Mouse (Mus musculus) embryonic facial prominence, embryonic 10.5 days (tissue): ENCODE results near the gene Efcab5. TPM values are rescaled to one million over a fixed set of nuclear protein-coding genes. Genes with fewer than 3 reads are reported as not detected.
"Not testable (repeated sequence)": the region's sequence is repeated elsewhere in the genome, so short reads cannot be mapped to it uniquely, and the experiment has no call there.

Experiments
- DNase-seq: peaks from one replicate; pipeline ENCODE4 v3.0.0-alpha.2; 2017; ENCODE audit warnings: low spot score
- H3K27ac ChIP-seq: fragments of 300-500 bp; sonication (generic); replicated peaks from 2 replicates; pipeline ENCODE4 v1.5.1; 2016; ENCODE audit warnings: mild to moderate bottlenecking
- H3K27me3 ChIP-seq: fragments of 300-500 bp; sonication (generic); replicated peaks from 2 replicates; pipeline ENCODE4 v1.6.1; 2016; ENCODE audit warnings: low read depth, mild to moderate bottlenecking; ENCODE audit not compliant: poor library complexity, severe bottlenecking
- H3K36me3 ChIP-seq: fragments of 300-500 bp; sonication (generic); replicated peaks from 2 replicates; pipeline ENCODE4 v1.6.1; 2016; ENCODE audit warnings: mild to moderate bottlenecking, moderate library complexity
- H3K4me1 ChIP-seq: fragments of 300-500 bp; sonication (generic); 2 replicates; pipeline ENCODE4 v1.6.1; 2016
- H3K4me3 ChIP-seq: fragments of 300-500 bp; sonication (generic); 2 replicates; pipeline ENCODE4 v1.5.1; 2016; ENCODE audit warnings: mild to moderate bottlenecking, moderate library complexity
- H3K9me3 ChIP-seq: fragments of 300-500 bp; sonication (generic); 2 replicates; pipeline ENCODE4 v1.6.1; 2016; ENCODE audit warnings: mild to moderate bottlenecking
- WGBS: fragments of 180-500 bp; shearing (Covaris S2); methylation state at CpG from one replicate; pipeline ENCODE4 v1.1.7; 2016; 5-methylcytosine and 5-hydroxymethylcytosine counted together
- polyA plus RNA-seq: library from polyadenylated mRNA; unstranded; fragments of >200 nt; fragmentation: Nextera tagmentation; extraction: Ambion mirVana; gene quantifications from 2 replicates; pipeline ENCODE4 v1.2.1, GENCODE M21; 2016

The Efcab5 gene
- polyA plus RNA-seq, 1 experiment from 2014 or later: 0.07 TPM

- DNase-seq: no peak
- 89% methylated on average over 9 of the region's 9 CpGs for WGBS
- Histone ChIP-seq H3K27me3 (no peaks in the 10 kb centered on the region), H3K4me1 (no peaks in the 10 kb centered on the region), H3K9me3 (no peaks in the 10 kb centered on the region), H3K36me3 (no peaks in the 10 kb centered on the region), H3K4me3 (no peak overlapping the region), H3K27ac (no peak overlapping the region)
Observed at GRCm38 (mm10) chr11:77160341-77160740, 28.4 kb downstream of the Efcab5 start.

- Histone ChIP-seq H3K4me3 (no peak overlapping the region), H3K9me3 (no peaks in the 10 kb centered on the region), H3K27me3 (no peaks in the 10 kb centered on the region), H3K36me3 (no peaks in the 10 kb centered on the region), H3K27ac (no peak overlapping the region), H3K4me1 (no peaks in the 10 kb centered on the region)
- DNase-seq: no peak
- 85% methylated on average over 5 of the region's 5 CpGs for WGBS
Observed at GRCm38 (mm10) chr11:77154214-77154613, 34.6 kb downstream of the Efcab5 start.

- WGBS: 87% methylated on average over 6 of the region's 6 CpGs
- H3K27me3 ChIP-seq: no peaks in the 10 kb centered on the region
- 0 out of 2 replicates have a peak, but pooled peaks cover 7% of the 10 kb centered on the region for H3K9me3 ChIP-seq
- H3K4me3 ChIP-seq: no peak overlapping the region
- H3K4me1 ChIP-seq: no peaks in the 10 kb centered on the region
- no peak overlapping the region for H3K27ac ChIP-seq
- no peak for DNase-seq
- H3K36me3 ChIP-seq: no peaks in the 10 kb centered on the region
Observed at GRCm38 (mm10) chr11:77150806-77151205, 38.0 kb downstream of the Efcab5 start.

DNA sequence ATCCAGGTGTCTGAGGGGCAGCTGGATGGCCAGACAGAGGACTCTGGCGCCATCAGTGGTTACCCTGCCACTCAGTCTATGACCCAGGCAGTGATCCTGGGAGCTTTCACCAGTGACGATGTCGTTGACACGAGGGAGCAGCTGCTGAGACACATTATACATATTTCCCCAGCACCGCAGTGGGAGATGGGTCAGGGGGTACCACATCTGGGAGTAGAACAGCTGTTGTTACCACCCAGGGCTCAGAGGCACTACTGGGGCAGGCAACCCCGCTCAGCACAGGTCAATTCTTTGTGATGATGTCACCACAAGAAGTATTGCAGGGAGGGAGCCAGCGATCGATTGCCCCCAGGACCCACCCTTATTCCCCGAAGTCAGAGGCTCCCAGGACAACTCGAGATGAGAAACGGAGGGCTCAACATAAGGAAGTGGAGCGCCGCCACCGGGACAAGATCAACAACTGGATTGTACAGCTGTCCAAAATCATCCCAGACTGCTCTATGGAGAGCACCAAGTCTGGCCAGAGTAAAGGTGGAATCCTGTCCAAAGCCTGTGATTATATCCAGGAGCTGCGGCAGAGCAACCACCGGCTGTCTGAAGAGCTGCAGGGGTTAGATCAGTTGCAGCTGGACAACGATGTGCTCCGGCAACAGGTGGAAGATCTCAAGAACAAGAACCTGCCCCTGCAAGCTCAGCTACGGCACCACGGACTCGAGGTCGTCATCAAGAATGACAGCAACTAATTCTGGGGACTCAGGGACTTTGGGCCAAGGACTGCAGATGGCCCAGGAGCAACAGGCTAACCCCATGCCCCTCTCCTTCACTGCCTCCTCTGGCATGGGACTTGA, 38.8 kb downstream of the Efcab5 start:
- H3K9me3 ChIP-seq, DNase-seq, H3K4me1 ChIP-seq, H3K36me3 ChIP-seq, H3K4me3 ChIP-seq, H3K27ac ChIP-seq, H3K27me3 ChIP-seq: not testable (repeated sequence)
- 92% methylated on average over 22 of the region's 22 CpGs for WGBS

DNA sequence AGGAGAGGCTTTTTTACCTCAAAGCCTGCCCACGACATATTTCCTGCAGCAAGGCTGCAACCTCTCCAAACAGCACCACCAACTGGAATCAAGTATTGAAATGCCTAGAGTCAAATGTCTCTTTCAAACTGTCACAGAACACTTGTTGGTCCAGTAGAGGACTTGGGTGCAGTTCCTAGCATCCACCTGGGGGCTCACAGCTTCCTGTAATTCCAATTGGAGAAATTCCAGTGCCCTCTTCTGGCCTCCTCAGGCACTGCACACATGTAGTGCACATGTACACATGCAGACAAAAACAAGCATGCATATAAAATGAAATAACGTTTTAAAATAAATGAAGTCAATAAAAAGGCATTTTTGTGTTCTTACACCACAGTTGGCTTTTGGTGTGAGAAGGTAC, 40.0 kb downstream of the Efcab5 start:
- H3K27ac ChIP-seq: no peak overlapping the region
- no peak for DNase-seq
- no peak overlapping the region for H3K4me3 ChIP-seq
- no peaks in the 10 kb centered on the region for H3K4me1 ChIP-seq
- WGBS: 85% methylated on average over 2 of the region's 2 CpGs
- no peaks in the 10 kb centered on the region for H3K36me3 ChIP-seq
- H3K27me3 ChIP-seq: no peaks in the 10 kb centered on the region
- 0 out of 2 replicates have a peak, but pooled peaks cover 7% of the 10 kb centered on the region for H3K9me3 ChIP-seq

GRCm38 (mm10) chr11:77147753-77148152, 41.0 kb downstream of the Efcab5 start:
- no peak overlapping the region for H3K27ac ChIP-seq
- DNase-seq: no peak
- no peaks in the 10 kb centered on the region for H3K36me3 ChIP-seq
- H3K4me3 ChIP-seq: no peak overlapping the region
- no peaks in the 10 kb centered on the region for H3K27me3 ChIP-seq
- H3K9me3 ChIP-seq: 0 out of 2 replicates have a peak, but pooled peaks cover 7% of the 10 kb centered on the region
- no peaks in the 10 kb centered on the region for H3K4me1 ChIP-seq
- WGBS: 93% methylated on average over 3 of the region's 3 CpGs

- Histone ChIP-seq H3K4me1 (no peaks in the 10 kb centered on the region), H3K4me3 (no peak overlapping the region), H3K9me3 (0 out of 2 replicates have a peak, but pooled peaks cover 7% of the 10 kb centered on the region), H3K27me3 (no peaks in the 10 kb centered on the region), H3K36me3 (no peaks in the 10 kb centered on the region), H3K27ac (no peak overlapping the region)
- WGBS: 85% methylated on average over 4 of the region's 4 CpGs
- DNase-seq: no peak
Observed at GRCm38 (mm10) chr11:77145423-77145822, 43.3 kb downstream of the Efcab5 start.

DNA sequence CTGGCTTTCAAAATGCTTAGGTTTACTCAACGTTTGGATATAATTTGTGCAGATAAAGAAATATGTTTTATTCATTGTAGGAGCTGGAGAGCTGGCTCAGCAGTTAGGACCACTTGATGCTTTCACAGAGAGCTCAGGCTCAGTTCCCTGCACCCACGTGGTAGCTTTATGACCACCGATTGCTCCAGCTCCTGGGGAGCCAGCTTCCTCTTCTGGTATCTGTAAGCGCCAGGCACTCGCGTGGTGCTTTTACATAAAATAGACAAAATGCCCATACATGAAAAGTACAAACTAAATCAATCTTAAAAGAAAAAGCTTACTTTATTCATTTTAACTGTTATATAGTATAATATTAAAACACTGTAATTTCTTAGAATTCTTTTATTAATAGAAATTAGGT, 46.8 kb downstream of the Efcab5 start:
- Histone ChIP-seq H3K4me3 (no peak overlapping the region), H3K4me1 (no peaks in the 10 kb centered on the region), H3K36me3 (no peaks in the 10 kb centered on the region), H3K27me3 (no peaks in the 10 kb centered on the region), H3K27ac (no peak overlapping the region), H3K9me3 (no peaks in the 10 kb centered on the region)
- 85% methylated on average over 6 of the region's 6 CpGs for WGBS
- DNase-seq: no peak

GRCm38 (mm10) chr11:77139976-77140375, 48.8 kb downstream of the Efcab5 start:
- DNase-seq: no peak
- Histone ChIP-seq H3K27me3 (no peaks in the 10 kb centered on the region), H3K36me3 (no peaks in the 10 kb centered on the region), H3K4me3 (no peak overlapping the region), H3K27ac (no peak overlapping the region), H3K4me1 (no peaks in the 10 kb centered on the region), H3K9me3 (no peaks in the 10 kb centered on the region)
- WGBS: 90% methylated on average over 6 of the region's 6 CpGs

GRCm38 (mm10) chr11:77133450-77133849, 55.3 kb downstream of the Efcab5 start:
- Histone ChIP-seq H3K36me3 (no peaks in the 10 kb centered on the region), H3K4me1 (no peaks in the 10 kb centered on the region), H3K27ac (no peak overlapping the region), H3K27me3 (no peaks in the 10 kb centered on the region), H3K9me3 (no peaks in the 10 kb centered on the region), H3K4me3 (no peak overlapping the region)
- DNase-seq: no peak
- 93% methylated on average over 4 of the region's 4 CpGs for WGBS

DNA sequence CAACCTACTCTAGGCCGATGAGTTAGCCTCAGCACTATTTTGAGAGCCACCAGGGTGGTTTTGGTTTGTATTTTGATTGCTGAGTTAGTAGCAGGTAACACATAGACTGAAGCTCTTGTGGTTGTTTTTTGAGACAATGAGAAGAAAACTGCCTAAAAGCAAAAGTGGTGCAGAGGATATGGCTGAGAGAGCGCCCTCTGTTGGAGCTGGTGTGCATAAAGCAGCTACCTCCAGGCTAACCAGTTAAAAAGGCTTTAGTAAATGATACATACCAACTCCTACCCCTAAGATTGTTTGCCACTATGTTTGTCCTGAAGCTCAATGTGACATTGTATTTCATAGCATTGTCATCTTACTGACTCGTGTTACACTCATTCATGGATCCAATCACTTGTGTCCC, 56.2 kb downstream of the Efcab5 start:
- Histone ChIP-seq H3K27me3 (no peaks in the 10 kb centered on the region), H3K36me3 (no peaks in the 10 kb centered on the region), H3K9me3 (no peaks in the 10 kb centered on the region), H3K4me1 (no peaks in the 10 kb centered on the region), H3K4me3 (no peak overlapping the region), H3K27ac (no peak overlapping the region)
- DNase-seq: no peak
- 56% methylated on average over 3 of the region's 3 CpGs for WGBS

- no peak for DNase-seq
- Histone ChIP-seq H3K4me3 (no peak overlapping the region), H3K9me3 (no peaks in the 10 kb centered on the region), H3K27ac (no peak overlapping the region), H3K4me1 (no peaks in the 10 kb centered on the region), H3K27me3 (no peaks in the 10 kb centered on the region), H3K36me3 (no peaks in the 10 kb centered on the region)
- WGBS: 87% methylated on average over 3 of the region's 3 CpGs
Observed at GRCm38 (mm10) chr11:77128562-77128961, 60.2 kb downstream of the Efcab5 start.

DNA sequence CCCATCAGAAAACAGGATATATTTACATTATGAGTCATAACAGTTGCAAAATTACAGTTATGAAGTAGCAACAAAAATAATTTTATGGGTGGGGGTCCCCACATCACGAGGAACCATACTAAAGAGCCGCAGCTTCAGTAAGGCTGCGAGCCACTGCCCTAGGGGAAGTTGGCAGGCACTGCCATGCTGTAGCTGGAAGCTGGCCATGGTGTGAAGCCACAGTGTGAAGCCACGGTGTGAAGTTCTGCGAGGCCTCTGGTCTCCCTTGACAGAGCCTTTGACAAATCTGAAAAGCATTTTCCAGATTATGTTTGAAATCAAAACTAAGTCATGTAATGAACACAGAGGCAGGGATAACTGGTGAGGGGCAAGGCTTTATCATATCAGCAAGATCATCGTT, 77.6 kb downstream of the Efcab5 start:
- no peaks in the 10 kb centered on the region for H3K9me3 ChIP-seq
- no peaks in the 10 kb centered on the region for H3K27me3 ChIP-seq
- no peak overlapping the region for H3K27ac ChIP-seq
- H3K36me3 ChIP-seq: no peaks in the 10 kb centered on the region
- DNase-seq: no peak
- no peaks in the 10 kb centered on the region for H3K4me1 ChIP-seq
- WGBS: 91% methylated on average over 6 of the region's 6 CpGs
- no peak overlapping the region for H3K4me3 ChIP-seq
